Mouse (Mus musculus) limb, embryonic 10.5 days (tissue): ENCODE results near the gene Crip2. TPM values are rescaled to one million over a fixed set of nuclear protein-coding genes. Genes with fewer than 3 reads are reported as not detected.

Source experiments
- DNase-seq: peaks from one replicate; pipeline ENCODE4 v3.0.0-alpha.2; 2017; ENCODE audit warnings: low spot score
- H3K27ac ChIP-seq: fragments of 300-500 bp; sonication (generic); 2 replicates; pipeline ENCODE4 v1.5.1; 2016; ENCODE audit warnings: mild to moderate bottlenecking
- H3K27me3 ChIP-seq: fragments of 300-500 bp; sonication (generic); 2 replicates; pipeline ENCODE4 v1.6.1; 2016; ENCODE audit warnings: low read depth, mild to moderate bottlenecking; ENCODE audit not compliant: poor library complexity, severe bottlenecking
- H3K36me3 ChIP-seq: fragments of 300-500 bp; sonication (generic); 2 replicates; pipeline ENCODE4 v1.6.1; 2016; ENCODE audit warnings: mild to moderate bottlenecking, moderate library complexity
- H3K4me1 ChIP-seq: fragments of 300-500 bp; sonication (generic); 2 replicates; pipeline ENCODE4 v1.6.1; 2016
- H3K4me3 ChIP-seq: fragments of 300-500 bp; sonication (generic); 2 replicates; pipeline ENCODE4 v1.5.1; 2016; ENCODE audit warnings: mild to moderate bottlenecking, moderate library complexity
- H3K9me3 ChIP-seq: fragments of 300-500 bp; sonication (generic); replicated peaks from 2 replicates; pipeline ENCODE4 v1.6.1; 2016; ENCODE audit warnings: mild to moderate bottlenecking
- WGBS: fragments of 180-500 bp; shearing (Covaris S2); methylation state at CpG from one replicate; pipeline ENCODE4 v1.1.7; 2016; 5-methylcytosine and 5-hydroxymethylcytosine counted together
- polyA plus RNA-seq: library from polyadenylated mRNA; unstranded; fragments of >200 nt; fragmentation: Nextera tagmentation; extraction: Ambion mirVana; gene quantifications from 2 replicates; pipeline ENCODE4 v1.2.1, GENCODE M21; 2016

Crip2 gene
- polyA plus RNA-seq, 1 experiment from 2014 or later: 63.8 TPM

DNA sequence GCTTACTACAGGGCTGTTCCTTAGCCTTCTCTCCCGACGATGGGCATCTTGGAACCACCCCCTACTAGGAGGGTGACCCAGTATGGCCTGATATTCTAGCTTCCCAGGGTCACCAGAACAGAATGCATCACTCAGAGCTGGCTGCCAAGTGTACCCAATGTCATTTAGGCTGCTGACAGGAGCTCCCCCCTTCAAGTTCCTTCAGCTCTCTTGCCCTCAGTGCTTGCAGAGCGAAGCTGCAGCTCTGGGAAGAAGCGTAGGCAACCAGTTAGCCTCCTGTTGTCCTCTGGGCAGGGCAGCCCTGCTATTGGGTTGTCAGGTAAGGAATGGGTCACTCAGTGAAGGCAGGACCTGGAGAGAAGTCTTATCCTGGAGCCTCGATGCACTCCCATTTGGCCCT is 44.9 kb downstream of the Crip2 start:
- peaks cover 40% of the 10 kb centered on the region for H3K27me3 ChIP-seq
- peak overlapping the region; percentile 76; the same call in 1 of the 2 replicates for H3K4me3 ChIP-seq
- H3K36me3 ChIP-seq: peaks cover 20% of the 10 kb centered on the region
- H3K4me1 ChIP-seq: peaks cover 32% of the 10 kb centered on the region
- no peak overlapping the region for H3K27ac ChIP-seq
- no peak for DNase-seq
- WGBS: 59% methylated on average over 5 of the region's 5 CpGs
- no peaks in the 10 kb centered on the region for H3K9me3 ChIP-seq

DNA sequence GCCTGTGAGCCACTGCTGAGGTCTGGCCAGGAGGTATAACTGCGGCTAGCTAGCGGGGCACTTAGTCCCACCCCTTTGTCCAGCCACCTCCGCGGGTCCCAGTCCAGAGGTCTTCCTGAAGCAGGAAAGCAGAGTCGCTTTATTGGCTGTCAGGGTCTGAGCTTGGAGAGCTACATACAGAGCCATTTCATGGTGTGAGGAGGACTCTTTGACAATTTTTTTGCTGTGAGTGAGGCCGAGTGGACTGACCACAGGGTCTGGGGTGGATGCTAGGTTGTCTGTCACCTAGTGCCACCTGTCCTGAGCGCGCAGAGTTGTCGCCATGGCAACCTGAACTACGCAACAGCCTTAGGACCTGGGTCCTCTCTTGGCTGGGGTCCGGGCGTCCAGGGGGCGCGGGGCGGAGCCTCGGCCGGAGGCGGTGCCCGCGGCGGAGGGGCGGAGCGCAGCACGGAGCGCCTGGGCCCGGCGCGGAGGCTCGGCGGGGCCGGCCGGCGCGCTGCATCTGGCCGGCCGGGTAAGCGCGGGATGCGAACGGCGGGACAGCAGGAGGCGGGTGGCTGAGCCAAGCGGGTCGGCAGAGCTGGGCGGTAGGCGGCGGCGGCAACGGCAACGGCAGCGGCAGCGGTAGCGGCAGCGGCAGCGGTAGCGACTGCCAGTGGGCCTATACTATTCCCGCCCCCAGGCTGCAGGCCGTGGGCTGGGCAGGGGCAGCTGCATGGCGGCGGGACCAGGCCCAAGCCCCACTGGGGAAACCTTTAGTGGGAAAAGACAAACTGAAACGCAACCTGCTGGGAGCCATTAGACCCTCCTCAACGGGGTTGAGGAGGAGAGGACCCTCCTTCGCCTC is 45.6 kb downstream of the Crip2 start, which contains the start of gene Tmem121:
Tmem121 (plus strand) TSS at position 489 of the 850 bp plus-strand sequence.
- 2% methylated on average over 63 of the region's 63 CpGs for WGBS
- peak within 1 kb of the TSS; percentile 80 for H3K27ac ChIP-seq
- H3K9me3 ChIP-seq: no peaks in the 10 kb centered on the region
- H3K4me1 ChIP-seq: peaks cover 32% of the 10 kb centered on the region
- peaks cover 27% of the 10 kb centered on the region for H3K36me3 ChIP-seq
- DNase-seq: peak; percentile 75
- peak within 1 kb of the TSS; percentile 76 for H3K4me3 ChIP-seq
- H3K27me3 ChIP-seq: peaks cover 40% of the 10 kb centered on the region

DNA sequence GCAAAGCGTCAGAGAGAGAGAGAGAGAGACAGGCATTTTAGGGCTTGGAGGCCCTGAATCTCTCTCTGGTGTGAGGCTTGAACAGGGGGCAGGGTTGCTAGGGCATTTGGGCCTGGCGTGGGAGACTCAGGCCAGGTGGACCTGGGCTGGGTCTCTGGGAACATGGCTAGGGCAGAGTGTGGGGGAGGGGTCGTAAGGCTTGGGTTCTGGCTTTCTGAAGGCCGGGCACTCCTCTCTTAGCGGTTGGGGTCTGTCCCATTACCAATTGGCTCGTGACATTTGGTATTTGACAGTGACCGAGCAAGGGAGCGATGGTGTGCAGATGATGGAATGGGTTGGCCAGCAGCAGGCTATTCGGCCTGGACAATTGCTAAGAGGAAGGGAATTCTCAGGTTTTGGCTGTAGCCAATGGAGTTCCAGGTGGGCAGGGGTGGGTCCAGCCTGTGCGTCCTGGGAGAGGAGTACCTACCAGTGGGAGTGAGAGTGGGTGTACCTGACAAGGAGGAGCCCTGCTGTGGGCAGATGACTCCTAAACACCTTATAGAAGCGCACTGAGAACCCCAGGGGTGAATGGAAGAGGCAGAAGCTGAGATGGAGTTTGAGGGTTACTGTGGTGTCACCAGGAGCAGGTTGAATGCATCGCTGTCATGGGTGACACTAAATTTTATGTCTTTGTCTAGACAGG is 46.4 kb downstream of the Crip2 start:
- no peak for DNase-seq
- peak overlapping the region; percentile 76 for H3K4me3 ChIP-seq
- 41% methylated on average over 12 of the region's 12 CpGs for WGBS
- H3K9me3 ChIP-seq: no peaks in the 10 kb centered on the region
- peaks cover 29% of the 10 kb centered on the region for H3K36me3 ChIP-seq
- peaks cover 40% of the 10 kb centered on the region for H3K27me3 ChIP-seq
- H3K4me1 ChIP-seq: peaks cover 32% of the 10 kb centered on the region
- H3K27ac ChIP-seq: peak overlapping the region; percentile 80

DNA sequence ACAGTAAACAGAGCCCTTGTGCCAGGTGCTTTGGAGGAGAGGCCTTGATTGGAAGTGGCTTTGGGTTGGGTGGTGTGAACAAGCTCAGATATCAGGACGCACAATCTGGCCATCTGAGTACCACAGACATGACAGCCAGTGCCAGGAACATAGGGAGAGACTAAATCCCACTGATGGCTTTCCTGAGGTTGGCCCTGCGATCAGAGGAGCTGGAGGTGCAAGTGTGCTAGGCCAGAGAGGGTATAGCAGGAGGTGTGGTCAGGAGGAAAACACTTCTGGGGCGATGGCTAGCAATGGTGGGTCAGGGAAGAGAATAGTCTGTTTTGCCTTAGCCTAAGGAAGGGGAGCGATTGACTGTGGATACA is 47.0 kb downstream of the Crip2 start:
- H3K36me3 ChIP-seq: peaks cover 29% of the 10 kb centered on the region
- H3K4me3 ChIP-seq: peak overlapping the region; percentile 76
- no peak for DNase-seq
- H3K27me3 ChIP-seq: peaks cover 40% of the 10 kb centered on the region
- no peaks in the 10 kb centered on the region for H3K9me3 ChIP-seq
- H3K27ac ChIP-seq: no peak overlapping the region
- H3K4me1 ChIP-seq: peaks cover 32% of the 10 kb centered on the region
- 45% methylated on average over 4 of the region's 4 CpGs for WGBS

DNA sequence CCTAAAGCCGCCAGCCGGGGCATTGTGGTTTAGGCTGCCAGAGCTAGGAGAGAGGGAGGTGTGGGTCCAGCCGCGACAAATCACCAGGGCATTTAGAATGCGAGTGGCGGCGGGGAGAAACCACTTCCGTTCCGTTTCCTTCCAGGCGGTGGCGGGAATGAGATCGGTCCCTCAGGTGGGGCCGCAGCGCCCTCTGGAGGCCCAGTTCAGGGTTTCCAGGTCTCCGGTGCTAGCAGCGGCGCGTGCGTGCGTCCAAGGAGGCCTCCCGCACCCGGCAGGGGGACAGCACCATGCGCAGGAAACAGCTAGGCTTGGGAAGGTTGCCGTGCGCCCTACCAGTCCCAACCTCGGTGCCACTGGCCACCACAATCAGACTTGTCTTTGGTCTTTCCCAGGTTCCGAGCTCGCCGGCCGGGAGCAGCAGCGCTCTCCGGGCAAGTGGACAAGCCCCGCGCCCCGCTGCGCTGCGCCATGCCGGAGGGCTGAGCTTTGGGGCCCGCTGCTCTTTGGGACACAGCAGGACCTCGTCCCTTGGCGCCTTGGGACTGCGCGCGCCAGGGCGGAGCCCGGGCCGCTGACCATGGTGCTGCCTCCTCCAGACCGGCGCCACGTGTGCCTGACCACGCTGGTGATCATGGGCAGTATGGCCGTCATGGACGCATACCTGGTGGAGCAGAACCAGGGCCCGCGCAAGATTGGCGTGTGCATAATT is 47.7 kb downstream of the Crip2 start:
- H3K4me1 ChIP-seq: peaks cover 32% of the 10 kb centered on the region
- peaks cover 29% of the 10 kb centered on the region for H3K36me3 ChIP-seq
- no peaks in the 10 kb centered on the region for H3K9me3 ChIP-seq
- no peak overlapping the region for H3K27ac ChIP-seq
- peaks cover 40% of the 10 kb centered on the region for H3K27me3 ChIP-seq
- WGBS: 3% methylated on average over 56 of the region's 56 CpGs
- H3K4me3 ChIP-seq: peak overlapping the region; percentile 76
- peak; percentile 91 for DNase-seq

DNA sequence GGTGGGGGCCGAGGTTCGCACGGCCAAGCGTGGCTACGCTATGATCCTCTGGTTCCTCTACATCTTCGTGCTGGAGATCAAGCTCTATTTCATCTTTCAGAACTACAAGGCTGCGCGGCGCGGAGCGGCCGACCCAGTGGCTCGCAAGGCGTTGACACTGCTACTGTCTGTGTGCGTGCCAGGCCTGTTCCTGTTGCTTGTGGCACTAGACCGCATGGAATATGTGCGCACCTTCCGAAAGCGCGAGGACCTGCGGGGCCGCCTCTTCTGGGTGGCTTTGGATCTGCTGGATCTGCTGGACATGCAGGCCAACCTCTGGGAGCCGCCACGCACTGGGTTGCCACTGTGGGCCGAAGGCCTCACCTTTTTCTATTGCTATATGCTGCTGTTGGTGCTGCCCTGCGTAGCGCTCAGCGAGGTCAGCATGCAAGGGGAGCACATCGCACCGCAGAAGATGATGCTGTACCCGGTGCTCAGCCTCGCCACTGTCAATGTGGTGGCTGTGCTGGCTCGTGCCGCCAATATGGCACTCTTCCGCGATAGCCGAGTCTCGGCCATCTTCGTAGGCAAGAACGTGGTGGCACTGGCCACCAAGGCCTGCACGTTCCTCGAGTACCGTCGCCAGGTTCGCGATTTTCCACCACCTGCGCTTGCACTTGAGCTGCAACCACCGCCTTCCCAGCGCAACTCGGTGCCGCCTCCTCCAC is 48.5 kb downstream of the Crip2 start:
- Histone ChIP-seq H3K27me3 (peaks cover 40% of the 10 kb centered on the region), H3K4me1 (peaks cover 32% of the 10 kb centered on the region), H3K9me3 (no peaks in the 10 kb centered on the region), H3K36me3 (peaks cover 29% of the 10 kb centered on the region), H3K27ac (no peak overlapping the region), H3K4me3 (peak overlapping the region; percentile 76)
- 85% methylated on average over 51 of the region's 51 CpGs for WGBS
- no peak for DNase-seq

DNA sequence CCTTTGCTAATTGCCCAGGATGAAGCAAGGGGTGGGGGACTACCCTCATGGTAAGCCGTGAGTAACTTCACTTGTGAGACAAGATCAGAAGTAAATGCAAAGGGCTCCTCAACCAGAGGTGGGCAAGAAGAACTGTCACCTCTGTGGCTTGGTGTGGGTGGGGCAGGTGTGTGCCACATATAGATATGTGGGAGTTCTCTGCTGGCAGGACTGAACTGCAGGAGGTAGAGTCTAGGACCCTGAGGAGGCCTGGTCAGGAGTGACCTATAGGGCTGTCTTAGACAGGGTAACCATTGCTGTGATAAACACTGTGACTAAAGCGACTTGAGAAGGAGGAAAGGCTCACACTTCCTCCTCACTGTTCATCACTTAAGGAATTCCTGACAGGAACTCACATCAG is 53.4 kb downstream of the Crip2 start:
- Histone ChIP-seq H3K27me3 (0 out of 2 replicates have a peak, but pooled peaks cover 2% of the 10 kb centered on the region), H3K27ac (no peak overlapping the region), H3K4me3 (no peak overlapping the region), H3K36me3 (peaks cover 24% of the 10 kb centered on the region), H3K4me1 (no peaks in the 10 kb centered on the region), H3K9me3 (no peaks in the 10 kb centered on the region)
- whole genome bisulfite sequencing: 77% methylated on average over 2 of the region's 2 CpGs
- no peak for DNase-seq

Other genes starting within 250 kb of the Crip2 start
- gene Jag2, start 210.5 kb upstream of the Crip2 start, polyA plus RNA-seq: 3.5 and 4.5 TPM in 2 replicates
- gene Nudt14, start 198.1 kb upstream of the Crip2 start, polyA plus RNA-seq: 76.7 and 79.7 TPM in 2 replicates
- gene Btbd6, start 163.8 kb upstream of the Crip2 start, polyA plus RNA-seq: 25.6 and 27.9 TPM in 2 replicates
- 53.5 and 65.9 TPM in 2 replicates for gene Brf1, start 139.5 kb upstream of the Crip2 start, polyA plus RNA-seq
- gene Pacs2, start 125.7 kb upstream of the Crip2 start, polyA plus RNA-seq: 11.7 and 11.8 TPM in 2 replicates
- 0.18 and 0.21 TPM in 2 replicates for gene Tex22, start 65.7 kb upstream of the Crip2 start, polyA plus RNA-seq
- gene Mta1, start 42.0 kb upstream of the Crip2 start, polyA plus RNA-seq: 22.9 and 25.9 TPM in 2 replicates
- gene Crip1, start 6.1 kb downstream of the Crip2 start, polyA plus RNA-seq: 48.7 and 61.0 TPM in 2 replicates
- 49.4 and 60.2 TPM in 2 replicates for gene Tedc1, start 16.2 kb downstream of the Crip2 start, polyA plus RNA-seq
- gene Tmem121, start 45.7 kb downstream of the Crip2 start, polyA plus RNA-seq: 12.3 and 15.7 TPM in 2 replicates